Mouse (Mus musculus) midbrain, embryonic 11.5 days (tissue): Measurements from ENCODE around the gene Gdpd3. TPM values are rescaled to one million over a fixed set of nuclear protein-coding genes. Genes with fewer than 3 reads are reported as not detected.

Experiments
- ATAC-seq: fragments of 200-750 bp; cut with Nextera tagmentation; 2 replicates; pipeline ENCODE4 v1.8.0; 2017; ENCODE audit warnings: moderate TSS enrichment, moderate library complexity; ENCODE audit not compliant: low FRiP score
- DNase-seq: peaks from one replicate; pipeline ENCODE4 v3.0.0; 2015; ENCODE audit warnings: low spot score; ENCODE audit errors: missing footprints
- H3K27ac ChIP-seq: fragments of 300-500 bp; sonication (generic); 2 replicates; pipeline ENCODE4 v1.5.1; 2014; ENCODE audit warnings: low read depth, low read length
- H3K27me3 ChIP-seq: fragments of 300-500 bp; sonication (generic); 2 replicates; pipeline ENCODE4 v1.6.1; 2014; ENCODE audit warnings: mild to moderate bottlenecking, low read length, moderate library complexity, mixed read lengths; ENCODE audit not compliant: control insufficient read depth, insufficient read depth
- H3K36me3 ChIP-seq: fragments of 300-500 bp; sonication (generic); 2 replicates; pipeline ENCODE4 v1.6.1; 2014; ENCODE audit warnings: mild to moderate bottlenecking, low read length, moderate library complexity, mixed read lengths; ENCODE audit not compliant: control insufficient read depth, insufficient read depth
- H3K4me1 ChIP-seq: fragments of 300-500 bp; sonication (generic); 2 replicates; pipeline ENCODE4 v1.6.1; 2014; ENCODE audit warnings: low read length; ENCODE audit not compliant: control insufficient read depth, insufficient read depth
- H3K4me2 ChIP-seq: fragments of 300-500 bp; sonication (generic); 2 replicates; pipeline ENCODE4 v1.6.1; 2014; ENCODE audit warnings: mild to moderate bottlenecking, moderate library complexity
- H3K4me3 ChIP-seq: fragments of 300-500 bp; sonication (generic); 2 replicates; pipeline ENCODE4 v1.5.1; 2014; ENCODE audit warnings: low read depth, low read length
- H3K9ac ChIP-seq: fragments of 300-500 bp; sonication (generic); 2 replicates; pipeline ENCODE4 v1.6.1; 2014; ENCODE audit warnings: low read length
- H3K9me3 ChIP-seq: fragments of 300-500 bp; sonication (generic); 2 replicates; pipeline ENCODE4 v1.6.1; 2016; ENCODE audit warnings: low read length; ENCODE audit not compliant: control insufficient read depth
- WGBS: fragments of 180-500 bp; shearing (Covaris S2); extraction: QIAGEN DNeasy Blood & Tissue Kit; methylation state at CpG from one replicate; pipeline ENCODE4 v1.1.7; 2014; 5-methylcytosine and 5-hydroxymethylcytosine counted together
- polyA plus RNA-seq: library from polyadenylated mRNA; unstranded; fragments of >200 nt; fragmentation: Nextera tagmentation; extraction: Ambion mirVana; gene quantifications from 2 replicates; pipeline ENCODE4 v1.2.1, GENCODE M21; 2014

Gdpd3 gene
- polyA plus RNA-seq, 1 experiment from 2014 or later = 0.57 TPM

DNA sequence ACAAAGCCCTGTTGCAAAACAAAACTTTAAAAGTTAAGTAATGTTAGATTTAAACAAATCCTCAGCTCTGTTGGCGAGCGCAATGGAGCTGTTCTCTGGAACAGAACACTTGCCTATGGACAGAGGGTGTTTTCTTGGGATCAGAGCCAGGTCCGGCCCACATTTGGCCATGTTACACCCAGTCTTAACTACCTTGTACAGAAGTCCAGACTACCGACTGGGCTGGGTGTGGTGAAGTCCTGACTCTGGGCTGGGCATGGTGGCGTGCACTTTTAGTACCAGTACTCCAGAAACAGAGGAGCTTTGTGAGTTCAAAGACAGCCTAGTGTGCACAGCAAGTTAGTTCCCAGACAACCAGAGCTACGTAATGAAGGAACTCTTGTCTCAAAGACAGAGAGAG is 40.8 kb downstream of the Gdpd3 start:
- ATAC-seq = no peak
- Histone ChIP-seq H3K27ac (no peak overlapping the region), H3K4me3 (no peak overlapping the region), H3K4me2 (no peak overlapping the region), H3K9ac (peak overlapping the region; percentile 88; the same call in 1 of the 2 replicates), H3K27me3 (no peaks in the 10 kb centered on the region), H3K4me1 (peaks cover 15% of the 10 kb centered on the region), H3K9me3 (no peaks in the 10 kb centered on the region), H3K36me3 (no peaks in the 10 kb centered on the region)
- 93% methylated on average over 6 of the region's 6 CpGs for WGBS
- DNase-seq = peak; percentile 51

DNA sequence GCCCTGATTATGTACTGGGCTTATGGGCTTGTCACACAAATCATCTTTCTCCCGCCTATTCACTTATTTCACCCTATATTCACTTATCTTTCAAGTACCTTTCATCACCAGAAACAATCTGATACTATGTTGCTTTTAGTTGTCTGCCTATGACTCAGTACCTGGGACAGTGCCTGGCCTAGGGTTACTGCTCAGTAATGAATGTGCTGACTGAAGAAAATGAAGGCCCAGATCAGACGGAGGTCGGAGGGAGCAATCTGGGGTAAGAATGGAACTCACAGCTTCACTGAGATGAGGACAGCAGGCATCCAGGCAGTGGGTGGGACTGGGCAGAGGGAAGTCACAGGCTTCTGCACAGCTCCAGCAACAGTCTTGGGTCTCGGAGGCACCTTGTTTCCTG is 41.3 kb downstream of the Gdpd3 start:
- Histone ChIP-seq H3K4me1 (peaks cover 15% of the 10 kb centered on the region), H3K4me3 (no peak overlapping the region), H3K27ac (no peak overlapping the region), H3K36me3 (no peaks in the 10 kb centered on the region), H3K9me3 (no peaks in the 10 kb centered on the region), H3K9ac (peak overlapping the region; percentile 88; the same call in 1 of the 2 replicates), H3K4me2 (peak overlapping the region; percentile 87), H3K27me3 (no peaks in the 10 kb centered on the region)
- ATAC-seq (no peak), DNase-seq (peak; percentile 35)
- 89% methylated on average over 4 of the region's 4 CpGs for WGBS

DNA sequence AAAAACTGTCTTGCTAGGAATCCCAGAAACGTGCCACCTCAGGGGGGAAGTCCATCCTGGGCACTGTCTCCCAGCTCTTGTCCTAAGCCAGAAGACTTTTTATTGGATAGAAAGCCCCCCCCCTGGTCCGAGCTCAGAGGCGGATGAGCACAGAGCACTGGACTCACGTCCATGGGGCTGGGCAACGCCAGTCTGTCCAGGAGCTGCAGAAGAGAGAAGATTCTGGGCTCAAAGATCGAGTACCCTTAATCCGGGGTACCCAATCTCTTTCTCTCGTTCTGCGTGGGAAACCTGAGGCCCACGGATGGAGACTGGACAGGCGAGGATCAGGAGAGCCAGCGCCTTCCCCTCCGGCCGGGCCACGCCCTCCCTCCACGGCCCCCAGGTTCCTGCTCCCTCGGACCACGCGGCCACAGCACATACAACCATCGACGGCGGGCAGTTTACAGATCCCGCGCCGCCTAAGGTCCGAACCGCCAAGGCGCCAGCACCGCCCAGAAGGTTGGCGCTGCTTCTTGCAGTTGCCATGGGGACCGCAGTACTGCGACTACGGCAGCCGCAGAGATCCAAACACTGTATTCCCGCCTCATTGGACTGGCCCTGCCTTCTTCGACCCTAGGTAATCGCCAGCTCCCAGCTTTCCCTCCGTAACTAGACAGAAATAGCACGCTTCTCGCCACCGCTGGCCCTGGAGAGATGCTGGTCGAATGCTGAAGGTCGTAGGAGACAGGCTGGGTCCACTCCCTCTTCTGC is 42.7 kb downstream of the Gdpd3 start:
- peak overlapping the region; percentile 87 for H3K4me2 ChIP-seq
- H3K4me3 ChIP-seq = peak overlapping the region; percentile 64
- H3K9me3 ChIP-seq = no peaks in the 10 kb centered on the region
- H3K27ac ChIP-seq = peak overlapping the region; percentile 45
- H3K27me3 ChIP-seq = no peaks in the 10 kb centered on the region
- 0% methylated on average over 38 of the region's 43 CpGs for WGBS
- H3K9ac ChIP-seq = peak overlapping the region; percentile 88
- H3K4me1 ChIP-seq = peaks cover 15% of the 10 kb centered on the region
- DNase-seq (peak; percentile 95), ATAC-seq (peak; percentile 93)
- H3K36me3 ChIP-seq = no peaks in the 10 kb centered on the region

DNA sequence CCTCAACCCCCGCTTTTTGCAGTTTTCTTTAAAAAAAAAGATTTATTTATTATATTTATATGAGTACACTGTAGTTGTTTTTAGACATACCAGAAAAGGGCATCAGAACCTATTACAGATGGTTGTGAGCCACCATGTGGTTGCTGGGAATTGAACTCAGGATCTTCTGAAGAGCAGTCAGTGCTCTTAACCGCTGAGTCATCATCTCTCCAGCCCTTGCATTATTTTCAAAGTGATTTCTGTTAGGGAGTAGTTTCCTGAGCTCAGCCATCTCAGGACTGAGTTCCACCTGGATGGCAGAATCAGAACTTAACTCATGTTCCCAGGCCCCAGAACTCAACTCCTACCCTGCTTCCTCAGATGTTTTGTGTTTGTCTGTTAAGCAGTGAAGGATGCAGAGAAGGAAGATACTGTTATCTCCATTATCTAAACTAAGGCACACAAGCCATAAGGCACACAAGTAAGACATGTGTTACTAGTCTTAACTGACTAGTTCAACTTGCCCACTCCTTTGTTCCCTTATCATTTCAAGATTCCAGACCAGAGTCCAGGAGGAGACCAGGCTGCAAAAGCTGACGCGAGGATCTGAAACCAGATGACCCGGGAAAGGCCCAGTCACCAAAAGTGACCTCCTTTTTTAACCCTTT is 43.7 kb downstream of the Gdpd3 start:
- Histone ChIP-seq H3K9me3 (no peaks in the 10 kb centered on the region), H3K4me1 (peaks cover 15% of the 10 kb centered on the region), H3K4me3 (no peak overlapping the region), H3K36me3 (no peaks in the 10 kb centered on the region), H3K27me3 (no peaks in the 10 kb centered on the region), H3K4me2 (peak overlapping the region; percentile 87; the same call in 1 of the 2 replicates), H3K9ac (peak overlapping the region; percentile 88), H3K27ac (no peak overlapping the region)
- WGBS = 74% methylated on average over 5 of the region's 5 CpGs
- ATAC-seq (no peak), DNase-seq (peak; percentile 84)

DNA sequence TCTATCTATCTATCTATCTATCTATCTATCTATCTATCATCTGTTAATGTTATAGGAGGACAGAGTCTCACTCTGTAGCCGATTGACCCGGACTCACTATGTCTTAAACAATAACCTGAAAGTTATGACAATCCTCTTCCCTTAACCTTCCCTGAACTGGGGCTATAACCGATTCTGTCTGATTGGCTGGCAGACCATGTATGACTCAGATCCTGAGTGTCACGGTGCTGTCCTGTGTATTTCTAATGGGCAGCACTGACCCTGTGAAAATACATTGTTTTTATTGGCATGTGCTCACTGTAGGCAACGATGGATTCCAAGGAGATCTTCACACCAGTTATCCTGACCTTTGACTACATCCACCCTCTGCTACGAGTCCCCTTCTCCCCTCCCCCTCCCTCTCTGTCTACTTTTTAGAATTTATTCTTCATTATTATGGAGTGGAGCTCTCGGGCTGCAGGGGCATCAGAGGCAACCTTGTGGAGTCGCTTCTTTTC is 49.6 kb downstream of the Gdpd3 start:
- no peak for ATAC-seq

DNA sequence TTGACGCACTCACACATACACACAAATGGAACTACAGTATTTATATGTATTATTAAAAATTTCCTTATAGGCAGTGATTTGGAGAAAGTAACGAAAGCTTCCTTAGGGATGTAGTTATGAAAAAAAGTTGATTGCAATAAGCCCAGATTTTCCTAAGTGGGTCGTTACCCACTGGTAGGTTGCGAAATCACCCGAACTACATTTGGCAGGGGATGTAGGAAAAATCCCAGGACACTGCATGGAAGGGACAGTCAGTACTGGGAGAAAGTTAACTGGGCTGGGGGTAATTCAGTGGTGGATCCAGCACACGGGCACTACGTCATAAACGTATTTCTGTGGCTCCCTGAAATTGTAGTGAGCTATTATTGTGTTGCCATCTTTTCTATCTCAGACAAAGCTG is 50.4 kb downstream of the Gdpd3 start:
- H3K27me3 ChIP-seq = no peaks in the 10 kb centered on the region; the same call in 1 of the 2 replicates
- no peak overlapping the region for H3K4me3 ChIP-seq
- DNase-seq = no peak
- no peaks in the 10 kb centered on the region for H3K9me3 ChIP-seq
- H3K4me1 ChIP-seq = no peaks in the 10 kb centered on the region
- 94% methylated on average over 8 of the region's 8 CpGs for WGBS
- no peak for ATAC-seq
- no peaks in the 10 kb centered on the region for H3K36me3 ChIP-seq
- no peak overlapping the region for H3K27ac ChIP-seq
- H3K9ac ChIP-seq = no peak overlapping the region
- H3K4me2 ChIP-seq = no peak overlapping the region

More for the DNA sequence above, 49.6 kb downstream of the Gdpd3 start:
- no peak overlapping the region for H3K27ac ChIP-seq
- H3K9ac ChIP-seq = no peak overlapping the region
- H3K27me3 ChIP-seq = no peaks in the 10 kb centered on the region; the same call in 1 of the 2 replicates
- no peak for DNase-seq
- H3K4me2 ChIP-seq = no peak overlapping the region
- no peak overlapping the region for H3K4me3 ChIP-seq
- WGBS = 62% methylated on average over 8 of the region's 8 CpGs
- H3K36me3 ChIP-seq = no peaks in the 10 kb centered on the region
- H3K4me1 ChIP-seq = no peaks in the 10 kb centered on the region
- H3K9me3 ChIP-seq = no peaks in the 10 kb centered on the region

DNA sequence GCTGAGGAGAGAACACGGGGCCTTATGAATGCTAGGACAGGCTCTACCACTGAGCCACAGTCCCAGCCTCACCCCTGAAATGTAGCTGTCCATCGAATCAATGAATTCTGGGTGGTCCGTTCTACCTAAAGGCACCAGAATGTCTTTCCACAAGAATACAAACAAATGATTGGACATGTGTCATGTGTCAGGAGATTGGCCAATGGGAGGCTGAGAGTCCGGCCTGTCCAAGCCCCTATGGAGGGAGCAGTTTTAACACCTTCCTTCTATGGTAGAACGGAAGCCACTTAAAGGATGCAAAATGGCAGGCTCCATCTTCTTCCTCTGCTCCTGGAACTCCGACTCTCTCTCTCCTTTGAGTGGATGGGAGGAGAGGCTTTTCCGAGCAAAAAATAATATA is 51.5 kb downstream of the Gdpd3 start:
- H3K36me3 ChIP-seq = no peaks in the 10 kb centered on the region
- H3K27ac ChIP-seq = no peak overlapping the region
- DNase-seq = no peak
- no peak overlapping the region for H3K9ac ChIP-seq
- WGBS = 83% methylated on average over 7 of the region's 7 CpGs
- peaks cover 2% of the 10 kb centered on the region for H3K27me3 ChIP-seq
- no peak overlapping the region for H3K4me2 ChIP-seq
- H3K9me3 ChIP-seq = no peaks in the 10 kb centered on the region
- peaks cover 6% of the 10 kb centered on the region for H3K4me1 ChIP-seq
- ATAC-seq = no peak
- H3K4me3 ChIP-seq = no peak overlapping the region

DNA sequence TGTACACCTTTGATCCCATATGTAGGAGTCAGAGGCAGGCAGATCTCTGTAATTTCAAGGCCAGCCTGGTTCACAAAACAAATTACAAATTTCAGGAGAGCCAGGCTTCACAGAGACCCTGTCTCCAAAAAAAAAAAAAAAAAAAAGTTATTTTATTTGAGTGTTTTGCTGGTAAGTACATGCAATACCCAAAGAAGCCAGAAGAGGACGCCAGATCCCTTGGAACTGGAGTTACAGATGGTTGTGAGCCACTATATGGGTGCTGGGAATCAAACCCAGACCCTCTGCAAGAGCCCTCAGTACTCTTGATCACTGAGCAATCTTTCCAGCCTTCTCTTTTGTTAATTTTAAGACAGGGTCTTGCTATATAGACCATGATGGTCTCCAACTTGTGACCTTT is 52.7 kb downstream of the Gdpd3 start:
- WGBS = 32% methylated on average over 1 of the region's 1 CpGs
- H3K9ac ChIP-seq = no peak overlapping the region
- H3K27me3 ChIP-seq = peaks cover 2% of the 10 kb centered on the region
- H3K4me1 ChIP-seq = peaks cover 11% of the 10 kb centered on the region
- DNase-seq (peak; percentile 45), ATAC-seq (no peak)
- no peaks in the 10 kb centered on the region for H3K36me3 ChIP-seq
- H3K9me3 ChIP-seq = no peaks in the 10 kb centered on the region
- H3K4me2 ChIP-seq = no peak overlapping the region
- no peak overlapping the region for H3K4me3 ChIP-seq
- H3K27ac ChIP-seq = no peak overlapping the region
